Mouse (Mus musculus) monocyte, adult 5-6 weeks (primary cell): ENCODE measurements around the gene Slc25a41. TPM values are rescaled to one million over a fixed set of nuclear protein-coding genes. Genes with fewer than 3 reads are reported as not detected.

Source experiments
- ATAC-seq: fragments of 153-309, 156-312 bp; replicated peaks from 2 replicates; pipeline ENCODE4 v1.8.0; 2017; ENCODE audit warnings: mild to moderate bottlenecking; ENCODE audit not compliant: low TSS enrichment, insufficient number of reproducible peaks, severe bottlenecking, poor library complexity, low FRiP score
- total RNA-seq: library from RNA; stranded (forward); fragments of 200-1000, 200-491, 200-594 nt; gene quantifications from 3 replicates; pipeline ENCODE4 v1.2.3, GENCODE M21; 2017

Slc25a41 gene
- total RNA-seq, 1 experiment from 2014 or later: not detected

GRCm38 (mm10) chr17:56999968-57000609 lies 41.4 kb downstream of the Slc25a41 start, which contains the start of gene Pspn:
Gene Pspn, minus strand, starts transcription at chr17:57000018.
- ATAC-seq: no peak

- ATAC-seq: no peak
Observed at GRCm38 (mm10) chr17:56999414-56999813, 42.0 kb downstream of the Slc25a41 start.

GRCm38 (mm10) chr17:56997029-56997667 lies 44.3 kb downstream of the Slc25a41 start, which contains the start of gene Alkbh7:
Gene Alkbh7, plus strand, starts transcription at chr17:56997339.
- peak; percentile 97 for ATAC-seq

GRCm38 (mm10) chr17:56996506-56996905 lies 44.9 kb downstream of the Slc25a41 start:
- no peak for ATAC-seq

- ATAC-seq: no peak
Observed at GRCm38 (mm10) chr17:56995046-56995445, 46.4 kb downstream of the Slc25a41 start.

GRCm38 (mm10) chr17:56990966-56991365 lies 50.5 kb downstream of the Slc25a41 start:
- ATAC-seq: no peak

- ATAC-seq: peak; percentile 93
Observed at GRCm38 (mm10) chr17:56990115-56990746, 51.2 kb downstream of the Slc25a41 start, which contains the start of gene Clpp. Gene Clpp, plus strand, starts transcription at chr17:56990305.

GRCm38 (mm10) chr17:56989467-56990114 lies 51.9 kb downstream of the Slc25a41 start:
- ATAC-seq: peak; percentile 71

GRCm38 (mm10) chr17:56988921-56989430 lies 52.5 kb downstream of the Slc25a41 start:
- ATAC-seq: no peak

GRCm38 (mm10) chr17:56988441-56988840 lies 53.0 kb downstream of the Slc25a41 start:
- ATAC-seq: no peak

GRCm38 (mm10) chr17:56986105-56986805 lies 55.2 kb downstream of the Slc25a41 start:
- ATAC-seq: no peak

- no peak for ATAC-seq
Observed at GRCm38 (mm10) chr17:56985656-56986055, 55.8 kb downstream of the Slc25a41 start.

GRCm38 (mm10) chr17:56984886-56985285 lies 56.6 kb downstream of the Slc25a41 start:
- ATAC-seq: no peak

Other genes starting within 250 kb of the Slc25a41 start
- 4.7 to 8.2 TPM (median 6.6 TPM) in 3 replicates for gene Rfx2, start 210.6 kb downstream of the Slc25a41 start, total RNA-seq
- gene Acsbg2, start 167.2 kb downstream of the Slc25a41 start, total RNA-seq: not detected in 3 replicates
- gene 1700061G19Rik, start 166.2 kb downstream of the Slc25a41 start, total RNA-seq: not detected in 3 replicates
- gene Mllt1, start 106.2 kb downstream of the Slc25a41 start, total RNA-seq: 7.0 to 20.4 TPM (median 8.3 TPM) in 3 replicates
- gene Acer1, start 59.5 kb downstream of the Slc25a41 start, total RNA-seq: not detected in 3 replicates
- 12.3 to 27.6 TPM (median 13.8 TPM) in 3 replicates for gene Clpp, start 51.3 kb downstream of the Slc25a41 start, total RNA-seq
- gene Alkbh7, start 44.3 kb downstream of the Slc25a41 start, total RNA-seq: 8.0 to 11.9 TPM (median 9.8 TPM) in 3 replicates
- not detected in 3 replicates for gene Pspn, start 41.6 kb downstream of the Slc25a41 start, total RNA-seq
- gene Gtf2f1, start 30.4 kb downstream of the Slc25a41 start, total RNA-seq: 81.4 to 95.0 TPM (median 83.1 TPM) in 3 replicates
- not detected in 3 replicates for gene Gm17949, start 30.2 kb downstream of the Slc25a41 start, total RNA-seq
- 25.1 to 60.3 TPM (median 33.8 TPM) in 3 replicates for gene Khsrp, start 10.1 kb downstream of the Slc25a41 start, total RNA-seq
- gene Crb3, start 17.5 kb upstream of the Slc25a41 start, total RNA-seq: 1.4 TPM in 1 of 3 replicates, not detected in the others
- gene Slc25a23, start 18.2 kb upstream of the Slc25a41 start, total RNA-seq: 0.21 to 1.7 TPM (median 1.3 TPM) in 3 replicates
- 32.3 to 86.7 TPM (median 48.3 TPM) in 3 replicates for gene Dennd1c, start 36.9 kb upstream of the Slc25a41 start, total RNA-seq
- gene Tubb4a, start 46.1 kb upstream of the Slc25a41 start, total RNA-seq: 0.58 to 1.4 TPM in 2 of 3 replicates, not detected in the other
- gene Tnfsf9, start 63.7 kb upstream of the Slc25a41 start, total RNA-seq: 0.57 to 1.3 TPM (median 1.2 TPM) in 3 replicates
- not detected in 3 replicates for gene Cd70, start 108.1 kb upstream of the Slc25a41 start, total RNA-seq
- 9.5 to 16.2 TPM (median 10.5 TPM) in 3 replicates for gene Tnfsf14, start 152.5 kb upstream of the Slc25a41 start, total RNA-seq
- gene C3, start 186.5 kb upstream of the Slc25a41 start, total RNA-seq: 96.6 to 152 TPM (median 129 TPM) in 3 replicates
- 27.2 to 32.8 TPM (median 27.8 TPM) in 3 replicates for gene Gpr108, start 206.8 kb upstream of the Slc25a41 start, total RNA-seq
- gene Trip10, start 207.8 kb upstream of the Slc25a41 start, total RNA-seq: 4.5 to 10.8 TPM (median 9.2 TPM) in 3 replicates
- 267 to 324 TPM (median 306 TPM) in 3 replicates for gene Vav1, start 237.4 kb upstream of the Slc25a41 start, total RNA-seq